Mouse (Mus musculus): ENCODE measurements around the gene Ip6k2. TPM values are rescaled to one million over a fixed set of nuclear protein-coding genes. Genes with fewer than 3 reads are reported as not detected.
A peak's percentile ranks its signal among the peaks of the same experiment; 100 is the strongest.

The Ip6k2 gene
- polyA plus RNA-seq (2016; fragmentation: Nextera tagmentation; extraction: Ambion mirVana): 140 and 154 TPM in 2 replicates

DNA sequence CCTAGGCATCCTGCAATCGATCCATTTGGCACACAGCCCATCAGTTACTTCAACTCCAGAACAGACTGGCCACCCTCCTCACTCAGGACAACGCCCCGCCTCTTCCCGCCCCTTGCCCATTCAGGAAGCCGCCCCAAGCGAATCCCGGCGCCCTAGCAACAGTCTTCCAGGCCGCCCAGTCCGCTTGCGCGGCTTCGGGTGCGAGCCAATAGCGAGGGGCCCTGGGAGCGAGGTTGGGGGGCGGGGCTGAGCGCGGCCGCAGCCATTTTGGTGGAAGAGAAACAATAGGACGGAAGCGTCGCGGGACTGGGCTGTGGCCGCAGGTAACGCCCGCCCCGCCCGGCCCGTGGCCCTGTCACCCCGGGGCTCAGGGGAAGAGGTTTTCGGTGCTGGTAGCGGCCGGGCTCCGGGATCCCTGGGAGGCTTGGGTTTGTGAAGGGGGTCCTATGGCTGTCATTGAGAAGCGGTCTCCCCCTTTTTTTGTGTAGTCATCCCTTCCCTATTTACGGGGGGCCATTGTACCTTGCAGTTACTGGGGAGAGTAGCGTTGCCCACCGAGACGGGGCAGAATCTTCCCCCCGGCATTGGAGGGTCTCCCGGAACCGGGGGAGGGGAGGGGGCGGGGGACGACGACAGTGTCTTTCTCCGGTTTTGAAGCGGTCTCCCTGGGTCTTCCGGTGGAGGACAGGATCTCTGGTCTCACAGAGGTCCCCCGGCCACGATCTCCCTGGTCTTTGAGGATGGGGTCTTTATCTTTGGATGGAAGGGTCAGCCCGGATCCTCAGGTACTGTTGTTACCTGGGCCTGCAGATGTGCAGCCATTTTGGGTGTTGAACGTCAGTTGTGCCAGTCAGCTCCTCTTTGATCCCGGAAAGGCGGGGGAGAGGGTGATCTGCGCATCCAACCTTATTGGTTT is at the start of gene Ip6k2:
Ip6k2 (plus strand) TSS at position 249 of the 916 bp plus-strand sequence.
- WGBS: under 1% methylated on average over 56 of the region's 56 CpGs
- no peaks in the 10 kb centered on the region; the same call in 1 of the 2 replicates for H3K36me3 ChIP-seq
- peaks cover 48% of the 10 kb centered on the region for H3K4me1 ChIP-seq

DNA sequence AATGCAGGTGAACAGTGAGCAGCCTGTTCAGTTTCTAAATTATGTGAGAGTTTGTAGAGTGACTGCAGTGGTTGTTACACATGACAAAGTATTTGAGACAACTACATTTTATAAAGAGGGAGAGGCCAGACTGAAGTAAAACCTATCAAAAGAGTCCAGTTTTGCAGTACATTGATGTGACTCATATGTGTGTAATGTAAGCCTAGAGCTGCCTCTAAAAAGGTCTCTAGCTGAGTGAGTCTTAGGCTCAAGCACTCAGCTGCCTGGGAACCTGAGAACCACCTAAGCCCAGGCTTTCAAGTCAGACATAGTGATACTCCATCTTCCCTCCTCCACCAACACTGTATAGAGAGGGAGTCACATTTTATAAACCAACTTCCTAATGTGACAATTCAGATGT is 49.0 kb upstream of the Ip6k2 start:
- ATAC-seq (ENCODE audit: low FRiP score): no peak
- no peaks in the 10 kb centered on the region for H3K9me3 ChIP-seq (replicated peaks)
- H3K4me1 ChIP-seq: no peaks in the 10 kb centered on the region
- peaks cover 24% of the 10 kb centered on the region for H3K36me3 ChIP-seq
- H3K27me3 ChIP-seq: no peaks in the 10 kb centered on the region
- H3K4me2 ChIP-seq (replicated peaks): no peak overlapping the region
- no peak overlapping the region for H3K4me3 ChIP-seq
- no peak overlapping the region for H3K27ac ChIP-seq
- H3K9ac ChIP-seq: no peak overlapping the region

More for the DNA sequence above, at the start of gene Ip6k2:
- H3K4me3 ChIP-seq: peak within 1 kb of the TSS; percentile 87
- H3K9ac ChIP-seq: peak within 1 kb of the TSS; percentile 95
- no peaks in the 10 kb centered on the region for H3K27me3 ChIP-seq
- H3K27ac ChIP-seq: peak within 1 kb of the TSS; percentile 98
- peak; percentile 98 for ATAC-seq (ENCODE audit: low FRiP score)
- peak within 1 kb of the TSS; percentile 77 for H3K4me2 ChIP-seq (replicated peaks)
- H3K9me3 ChIP-seq (replicated peaks): no peaks in the 10 kb centered on the region

DNA sequence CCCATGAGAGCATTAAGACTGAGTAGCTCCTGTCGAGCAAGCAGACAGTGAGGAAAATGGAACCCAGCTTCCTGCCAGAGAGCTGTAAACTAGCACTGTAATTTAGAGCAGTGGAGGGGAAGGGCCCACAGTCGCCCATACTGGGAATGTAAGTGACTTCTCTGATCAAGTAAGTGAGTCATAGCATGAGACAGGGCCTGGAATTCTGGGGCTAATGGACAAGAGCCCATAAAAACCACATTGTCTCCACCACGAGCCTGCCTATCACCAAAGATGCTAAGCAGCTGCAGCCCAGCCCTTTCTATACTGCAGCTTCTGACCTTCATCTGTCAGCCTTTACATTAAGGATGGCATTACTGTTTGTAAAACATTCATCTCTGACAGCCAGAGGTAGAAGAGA is 44.4 kb upstream of the Ip6k2 start:
- Histone ChIP-seq H3K4me1 (no peaks in the 10 kb centered on the region), H3K27ac (no peak overlapping the region), H3K36me3 (peaks cover 47% of the 10 kb centered on the region), H3K4me2 (replicated peaks) (no peak overlapping the region), H3K27me3 (no peaks in the 10 kb centered on the region), H3K9ac (no peak overlapping the region), H3K9me3 (replicated peaks) (no peaks in the 10 kb centered on the region), H3K4me3 (no peak overlapping the region)
- no peak for ATAC-seq (ENCODE audit: low FRiP score)
- 52% methylated on average over 3 of the region's 3 CpGs for WGBS

DNA sequence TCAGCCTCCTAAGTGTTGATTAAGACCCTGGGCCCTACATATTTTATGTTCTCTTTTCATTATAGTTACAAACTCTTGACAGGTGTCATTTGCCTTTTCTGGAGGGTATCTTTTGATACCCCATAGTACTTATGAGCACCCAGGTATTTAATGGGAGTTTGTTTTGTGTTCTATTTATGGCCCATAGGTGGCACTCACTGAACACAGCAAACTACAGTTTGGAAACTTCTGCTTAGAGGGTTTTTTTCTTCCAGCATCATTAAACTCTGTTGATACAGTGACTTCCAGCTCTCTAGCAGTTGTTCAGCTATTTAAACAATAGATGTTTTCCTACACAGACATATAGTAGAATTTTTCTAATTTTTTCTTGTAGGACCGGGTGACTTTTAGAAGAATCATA is 43.5 kb upstream of the Ip6k2 start:
- H3K27ac ChIP-seq: no peak overlapping the region
- H3K9ac ChIP-seq: no peak overlapping the region
- H3K4me2 ChIP-seq (replicated peaks): no peak overlapping the region
- H3K36me3 ChIP-seq: peaks cover 45% of the 10 kb centered on the region
- no peak overlapping the region for H3K4me3 ChIP-seq
- H3K9me3 ChIP-seq (replicated peaks): no peaks in the 10 kb centered on the region
- H3K4me1 ChIP-seq: no peaks in the 10 kb centered on the region
- no peaks in the 10 kb centered on the region for H3K27me3 ChIP-seq
- WGBS: 83% methylated on average over 1 of the region's 1 CpGs
- no peak for ATAC-seq (ENCODE audit: low FRiP score)

DNA sequence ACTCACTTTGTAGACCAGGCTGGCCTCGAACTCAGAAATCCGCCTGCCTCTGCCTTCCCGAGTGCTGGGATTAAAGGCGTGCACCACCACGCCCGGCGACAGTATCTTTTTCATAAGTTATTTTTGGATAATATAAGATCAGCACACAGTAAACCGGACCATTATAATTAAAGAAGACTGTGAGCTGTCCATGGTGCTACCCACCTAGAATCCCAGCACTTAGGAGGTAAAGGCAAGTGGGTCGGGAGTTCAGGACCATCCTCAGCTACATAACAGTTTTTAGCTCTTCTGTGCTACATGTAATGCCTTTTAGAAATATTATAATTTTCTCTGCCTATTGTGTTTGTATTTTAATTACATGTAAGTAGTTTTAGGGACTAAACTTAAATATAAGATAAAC is 41.5 kb upstream of the Ip6k2 start:
- Histone ChIP-seq H3K4me2 (replicated peaks) (no peak overlapping the region), H3K27me3 (no peaks in the 10 kb centered on the region), H3K4me3 (no peak overlapping the region), H3K4me1 (no peaks in the 10 kb centered on the region), H3K36me3 (peaks cover 61% of the 10 kb centered on the region), H3K9me3 (replicated peaks) (no peaks in the 10 kb centered on the region), H3K9ac (no peak overlapping the region), H3K27ac (no peak overlapping the region)
- 91% methylated on average over 9 of the region's 9 CpGs for WGBS
- ATAC-seq (ENCODE audit: low FRiP score): no peak

DNA sequence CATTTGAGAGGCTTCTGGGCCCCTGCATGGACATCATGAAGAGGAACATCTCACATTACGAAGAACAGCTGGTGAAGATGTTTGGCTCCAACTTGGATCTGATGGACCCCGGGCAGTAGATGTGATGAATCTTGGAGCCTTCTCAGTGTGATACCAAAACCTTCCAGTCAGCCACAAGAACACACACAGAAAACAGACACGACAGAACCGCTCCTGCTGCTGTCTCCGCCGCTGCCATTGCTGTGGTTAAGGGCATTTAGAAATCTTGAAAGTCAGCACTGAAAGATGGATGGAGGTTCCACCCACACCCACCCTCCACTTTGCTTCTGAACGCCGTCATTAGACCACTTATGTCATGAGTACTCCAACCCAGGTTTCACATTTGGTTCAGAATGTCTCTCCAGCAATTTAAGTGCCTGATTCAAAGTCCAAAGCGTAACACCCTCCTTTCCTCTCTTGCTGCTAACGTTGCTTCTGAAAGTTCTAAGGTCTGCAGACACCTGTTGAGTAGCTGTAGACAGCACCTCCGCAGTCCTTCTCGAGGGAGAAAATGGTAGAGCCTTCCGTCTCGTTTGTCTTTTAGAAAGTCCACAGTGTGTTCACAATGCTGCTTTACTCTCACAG is 36.6 kb upstream of the Ip6k2 start:
- 91% methylated on average over 14 of the region's 14 CpGs for WGBS
- no peaks in the 10 kb centered on the region for H3K9me3 ChIP-seq (replicated peaks)

DNA sequence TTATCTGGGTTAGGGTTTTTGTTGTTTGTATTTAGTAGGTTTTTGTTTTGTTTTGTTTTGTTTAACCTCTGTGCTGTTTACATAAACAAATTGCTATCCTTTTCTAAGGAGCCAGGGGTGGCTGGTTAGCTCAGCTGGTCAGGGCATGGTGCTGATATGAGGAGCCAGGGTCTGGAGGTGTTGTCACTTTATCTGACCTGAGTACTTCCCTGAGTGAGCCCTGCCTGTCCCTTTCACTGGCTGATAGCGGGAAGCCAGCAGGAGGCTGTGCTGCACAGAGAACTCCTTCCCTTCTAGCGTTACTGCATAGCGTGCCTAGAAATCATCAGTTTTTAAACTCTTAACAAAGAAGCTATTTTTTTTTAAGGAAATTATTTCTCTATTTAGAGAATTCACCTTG is 35.9 kb upstream of the Ip6k2 start:
- H3K36me3 ChIP-seq: peaks cover 58% of the 10 kb centered on the region
- no peaks in the 10 kb centered on the region for H3K9me3 ChIP-seq (replicated peaks)
- no peak overlapping the region for H3K4me2 ChIP-seq (replicated peaks)
- H3K27me3 ChIP-seq: no peaks in the 10 kb centered on the region
- H3K27ac ChIP-seq: no peak overlapping the region
- H3K4me3 ChIP-seq: no peak overlapping the region
- 73% methylated on average over 3 of the region's 3 CpGs for WGBS
- peaks cover 6% of the 10 kb centered on the region; the same call in 1 of the 2 replicates for H3K4me1 ChIP-seq
- no peak for ATAC-seq (ENCODE audit: low FRiP score)
- H3K9ac ChIP-seq: no peak overlapping the region

More for the DNA sequence above, 36.6 kb upstream of the Ip6k2 start:
- H3K4me2 ChIP-seq (replicated peaks): no peak overlapping the region
- peaks cover 65% of the 10 kb centered on the region for H3K36me3 ChIP-seq
- H3K4me3 ChIP-seq: no peak overlapping the region
- no peaks in the 10 kb centered on the region for H3K27me3 ChIP-seq
- no peak for ATAC-seq (ENCODE audit: low FRiP score)
- no peak overlapping the region for H3K9ac ChIP-seq
- H3K27ac ChIP-seq: no peak overlapping the region
- peaks cover 6% of the 10 kb centered on the region; the same call in 1 of the 2 replicates for H3K4me1 ChIP-seq

DNA sequence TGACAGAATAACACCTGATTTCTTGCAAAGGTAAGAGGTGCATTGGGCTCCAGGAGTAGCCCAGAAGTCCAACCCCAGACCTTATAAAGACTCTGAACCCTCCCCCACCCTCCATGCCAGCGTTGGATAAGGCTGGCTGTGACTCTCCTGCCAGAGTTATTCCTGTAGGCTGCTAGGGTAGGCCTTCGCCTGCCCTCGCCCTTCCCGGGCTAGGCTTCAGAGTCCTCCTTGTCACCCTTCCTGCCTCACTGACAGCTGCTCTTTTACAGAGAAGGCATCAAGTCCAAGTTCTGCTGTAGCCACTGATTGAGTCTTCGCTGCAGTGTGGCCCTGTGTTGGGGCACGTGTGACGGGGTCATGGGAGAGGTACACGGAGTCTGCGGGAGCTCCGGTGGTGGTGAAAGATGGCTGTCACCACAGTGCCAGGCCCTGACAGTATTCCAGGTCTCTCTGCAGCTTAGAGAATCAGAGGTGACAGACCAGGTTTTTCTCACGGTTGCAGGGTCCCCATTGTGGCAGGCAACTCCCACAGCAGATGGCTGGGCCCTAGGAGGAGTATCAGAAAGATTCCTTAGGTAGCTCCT is 34.9 kb upstream of the Ip6k2 start:
- H3K27me3 ChIP-seq: no peaks in the 10 kb centered on the region
- H3K27ac ChIP-seq: no peak overlapping the region
- ATAC-seq (ENCODE audit: low FRiP score): no peak
- no peaks in the 10 kb centered on the region for H3K9me3 ChIP-seq (replicated peaks)
- peaks cover 6% of the 10 kb centered on the region; the same call in 1 of the 2 replicates for H3K4me1 ChIP-seq
- 76% methylated on average over 11 of the region's 11 CpGs for WGBS
- H3K4me2 ChIP-seq (replicated peaks): no peak overlapping the region
- 0 out of 2 replicates have a peak overlapping the region, but pooled peaks have one; percentile 11 for H3K9ac ChIP-seq
- H3K4me3 ChIP-seq: no peak overlapping the region
- peaks cover 48% of the 10 kb centered on the region for H3K36me3 ChIP-seq

DNA sequence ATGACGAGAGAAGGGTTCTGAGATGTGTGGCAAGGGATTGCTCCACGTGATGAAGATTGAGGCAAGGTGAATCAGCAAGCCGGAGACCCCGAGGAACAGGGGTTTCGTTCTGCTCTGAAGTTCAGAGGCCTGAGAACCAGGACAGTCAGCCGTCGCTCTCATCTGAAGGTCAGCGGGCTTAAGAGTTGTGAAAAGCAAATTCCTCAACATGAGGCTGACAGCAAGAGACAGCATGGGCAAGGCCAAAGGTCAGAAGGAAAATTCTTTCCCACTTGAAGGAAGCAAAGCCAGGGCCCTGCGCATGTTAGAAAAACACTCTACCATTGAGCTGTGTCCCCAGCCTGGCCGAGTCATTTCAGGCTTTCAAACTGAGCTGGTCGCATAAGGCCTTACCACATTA is 33.0 kb upstream of the Ip6k2 start:
- Histone ChIP-seq H3K27me3 (no peaks in the 10 kb centered on the region), H3K36me3 (peaks cover 32% of the 10 kb centered on the region), H3K4me2 (replicated peaks) (no peak overlapping the region), H3K4me1 (peaks cover 6% of the 10 kb centered on the region; the same call in 1 of the 2 replicates), H3K4me3 (no peak overlapping the region), H3K9ac (no peak overlapping the region), H3K9me3 (replicated peaks) (no peaks in the 10 kb centered on the region), H3K27ac (no peak overlapping the region)
- no peak for ATAC-seq (ENCODE audit: low FRiP score)
- WGBS: 86% methylated on average over 11 of the region's 11 CpGs

DNA sequence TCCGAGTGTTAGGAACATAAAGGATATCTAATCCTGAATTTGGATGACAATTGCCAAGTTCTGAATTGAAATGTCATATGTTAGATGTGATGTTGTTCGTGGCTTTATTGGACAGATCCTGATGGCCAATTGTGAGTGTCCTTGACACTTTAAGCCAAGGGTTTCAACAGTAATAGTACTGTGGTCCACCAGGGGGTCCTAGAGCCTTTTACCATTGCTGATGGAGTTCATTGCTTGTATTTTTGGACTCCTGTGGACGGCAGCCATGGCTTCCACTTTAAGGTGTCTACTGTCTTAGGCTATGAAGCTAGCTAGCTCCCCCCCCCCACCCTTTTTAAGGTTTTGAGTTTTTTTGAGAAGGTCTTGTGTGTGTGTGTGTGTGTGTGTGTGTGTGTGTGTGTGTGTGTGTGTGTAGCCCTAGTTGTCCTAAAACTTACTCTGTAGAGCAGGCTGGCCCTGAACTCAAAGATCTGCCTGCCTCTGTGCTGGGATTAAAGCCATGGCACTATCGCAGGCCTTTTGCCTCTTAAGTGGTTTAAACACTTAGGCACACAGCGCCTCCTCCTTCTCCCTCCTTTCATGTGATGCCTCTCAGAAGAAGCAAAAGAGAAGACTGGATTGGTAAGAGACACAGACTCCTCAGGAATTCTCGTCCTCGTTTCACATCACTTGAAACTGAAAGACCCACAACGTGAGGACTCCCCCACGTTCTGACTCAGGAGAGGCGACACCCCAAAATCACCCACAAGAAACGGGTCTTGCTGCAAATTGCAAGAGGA is 31.3 kb upstream of the Ip6k2 start:
- no peak for ATAC-seq (ENCODE audit: low FRiP score)
- Histone ChIP-seq H3K9ac (no peak overlapping the region), H3K4me3 (no peak overlapping the region), H3K4me2 (replicated peaks) (no peak overlapping the region), H3K27me3 (no peaks in the 10 kb centered on the region), H3K27ac (no peak overlapping the region), H3K4me1 (peaks cover 6% of the 10 kb centered on the region; the same call in 1 of the 2 replicates), H3K9me3 (replicated peaks) (no peaks in the 10 kb centered on the region), H3K36me3 (peaks cover 15% of the 10 kb centered on the region)
- 89% methylated on average over 11 of the region's 11 CpGs for WGBS

DNA sequence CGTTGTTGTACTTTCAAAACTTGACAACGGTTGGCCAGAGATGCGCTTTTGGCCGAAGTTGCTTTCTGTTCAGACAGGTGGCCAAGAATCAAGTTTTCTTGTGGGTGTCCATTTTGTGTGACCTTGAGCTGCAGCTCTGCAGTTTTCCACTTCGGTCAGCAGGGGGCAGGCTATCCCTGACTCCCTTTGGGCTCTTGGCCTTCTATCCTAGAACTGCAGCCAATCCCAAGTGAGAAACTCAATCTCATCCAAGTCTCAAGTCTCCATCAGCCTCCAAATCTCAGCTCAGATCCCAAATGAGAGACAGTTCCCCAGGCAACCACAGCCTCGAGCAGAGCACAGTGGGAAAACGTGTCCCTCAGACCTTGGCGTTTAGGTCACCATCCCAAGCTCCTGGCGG is 30.3 kb upstream of the Ip6k2 start:
- H3K4me2 ChIP-seq (replicated peaks): no peak overlapping the region
- no peak overlapping the region for H3K4me3 ChIP-seq
- H3K9me3 ChIP-seq (replicated peaks): no peaks in the 10 kb centered on the region
- no peak overlapping the region for H3K9ac ChIP-seq
- no peak for ATAC-seq (ENCODE audit: low FRiP score)
- WGBS: 64% methylated on average over 9 of the region's 9 CpGs
- peaks cover 6% of the 10 kb centered on the region; the same call in 1 of the 2 replicates for H3K36me3 ChIP-seq
- H3K27ac ChIP-seq: no peak overlapping the region
- H3K27me3 ChIP-seq: no peaks in the 10 kb centered on the region
- peaks cover 6% of the 10 kb centered on the region; the same call in 1 of the 2 replicates for H3K4me1 ChIP-seq

All from hindbrain, embryonic 12.5 days (tissue).